9 mouse cellular contexts compared by ENCODE assay signal in genomic region chr1:186448841-186449650, GRCm38 (mm10).
DNase-seq lines count a peak whose midpoint lies in the region; ATAC-seq and TF ChIP-seq lines count a peak whose summit lies in the region.
"Had no signal": no experiment of that assay in that cellular context is flagged by ENCODE, and none has a peak within 500 bp of the region (broad histone marks: within the 10 kb centered on the region; RNA-seq: fewer than 3 reads in every experiment).

No protein-coding gene starts in this region.

- H3K4me2 ChIP-seq in embryonic facial prominence, embryonic 12.5 days (replicated peaks) = 0 out of 2 replicates have a peak overlapping the region, but pooled peaks have one; percentile 10
- H3K4me2 ChIP-seq in stomach, postnatal 0 days (replicated peaks; ENCODE audit: low read depth) = no peak overlapping the region
- H3K4me2 ChIP-seq: liver, embryonic 13.5 days had no signal

- H3K27me3 ChIP-seq in embryonic facial prominence, embryonic 12.5 days = no peaks in the 10 kb centered on the region
- no peaks in the 10 kb centered on the region for H3K27me3 ChIP-seq in stomach, postnatal 0 days (ENCODE audit: control insufficient read depth, insufficient read depth, low read length)
- H3K27me3 ChIP-seq: liver, embryonic 13.5 days had no signal

- WGBS in embryonic facial prominence, embryonic 12.5 days = 13% methylated on average over 16 of the region's 16 CpGs
- 17% methylated on average over 16 of the region's 16 CpGs for WGBS in stomach, postnatal 0 days

- no peak overlapping the region for H3K4me3 ChIP-seq in embryonic facial prominence, embryonic 12.5 days
- no peak overlapping the region for H3K4me3 ChIP-seq in stomach, postnatal 0 days (ENCODE audit: low read depth, low read length)
- H3K4me3 ChIP-seq: liver, embryonic 13.5 days had no signal

- no peak for TF ChIP-seq CTCF in stomach, postnatal 0 days (IDR thresholded peaks at IDR 0.05; ENCODE audit: low read depth)

- H3K9me3 ChIP-seq in embryonic facial prominence, embryonic 12.5 days = no peaks in the 10 kb centered on the region
- no peaks in the 10 kb centered on the region for H3K9me3 ChIP-seq in stomach, postnatal 0 days (ENCODE audit: control insufficient read depth, low read length)
- H3K9me3 ChIP-seq: liver, embryonic 13.5 days had no signal

- peaks cover 22% of the 10 kb centered on the region for H3K4me1 ChIP-seq in embryonic facial prominence, embryonic 12.5 days
- no peaks in the 10 kb centered on the region for H3K4me1 ChIP-seq in stomach, postnatal 0 days (replicated peaks; ENCODE audit: control insufficient read depth, insufficient read depth)
- H3K4me1 ChIP-seq: liver, embryonic 13.5 days had no signal

- H3K36me3 ChIP-seq in embryonic facial prominence, embryonic 12.5 days = no peaks in the 10 kb centered on the region
- H3K36me3 ChIP-seq in stomach, postnatal 0 days (ENCODE audit: control insufficient read depth, insufficient read depth, low read length) = no peaks in the 10 kb centered on the region
- H3K36me3 ChIP-seq: liver, embryonic 13.5 days had no signal

- H3K27ac ChIP-seq in embryonic facial prominence, embryonic 12.5 days = peak overlapping the region; percentile 91
- H3K27ac ChIP-seq in stomach, postnatal 0 days (replicated peaks) = peak overlapping the region; percentile 56
- H3K27ac ChIP-seq: liver, embryonic 13.5 days had no signal

- TF ChIP-seq EP300 in stomach, postnatal 0 days (optimal IDR thresholded peaks at IDR 0.05) = no peak

- DNase-seq in embryo, embryonic 10 days (ENCODE audit: low spot score) = peak; percentile 31
- no peak for DNase-seq in embryo, embryonic 9.5 days (ENCODE audit: extremely low spot score)
- DNase-seq in MN1 (ENCODE audit: low spot score) = peak; percentile 37
- peak; percentile 23 for DNase-seq in kidney, postnatal 10 days
- DNase-seq in stomach, postnatal 0 days (ENCODE audit: low spot score) = no peak
- no peak for DNase-seq in thymus, postnatal 25 days
- DNase-seq: liver, embryonic 13.5 days had no signal

- H3K9ac ChIP-seq in embryonic facial prominence, embryonic 12.5 days = no peak overlapping the region
- H3K9ac ChIP-seq in stomach, postnatal 0 days (ENCODE audit: low read length) = no peak overlapping the region
- H3K9ac ChIP-seq: liver, embryonic 13.5 days had no signal

- peak; percentile 25; the same call in 1 of the 2 replicates for ATAC-seq in embryonic facial prominence, embryonic 12.5 days (ENCODE audit: insufficient number of reproducible peaks, insufficient read depth, low FRiP score, low TSS enrichment)
- peak; percentile 26; the same call in 1 of the 2 replicates for ATAC-seq in stomach, postnatal 0 days (ENCODE audit: low FRiP score, low TSS enrichment)
- ATAC-seq in inflammation-experienced regulatory T-cells, adult 6 months = no peak

Comparison
In these comparisons a context has a peak if more than half of its experiments do, and no peak if none do; other contexts are left out.
1. DNase-seq: peak in embryo, embryonic 10 days (single experiment), MN1 (single experiment) and kidney, postnatal 10 days (single experiment); none in embryo, embryonic 9.5 days (single experiment), stomach, postnatal 0 days (single experiment) and thymus, postnatal 25 days (single experiment).